Mouse (Mus musculus) liver, adult 2 months (tissue): ENCODE data around the gene Abcf1. TPM values are rescaled to one million over a fixed set of nuclear protein-coding genes. Genes with fewer than 3 reads are reported as not detected.

Experiments
- DNase-seq: peaks from one replicate; pipeline ENCODE4 v3.0.0-alpha.2; 2011; ENCODE audit warnings: low read depth, low spot score; ENCODE audit errors: extremely low read depth
- H3K27ac ChIP-seq: fragments of 200-500 bp; replicated peaks from 2 replicates; pipeline ENCODE4 v1.5.1; 2012; ENCODE audit warnings: low read depth, mild to moderate bottlenecking, control low read depth, inconsistent platforms, low read length; ENCODE audit not compliant: insufficient read depth
- H3K27me3 ChIP-seq: fragments of 200-500 bp; 2 replicates; pipeline ENCODE4 v1.6.1; 2012; ENCODE audit warnings: mild to moderate bottlenecking, moderate library complexity, low read length, inconsistent platforms; ENCODE audit not compliant: control insufficient read depth, insufficient read depth
- H3K36me3 ChIP-seq: fragments of 200-500 bp; 2 replicates; pipeline ENCODE4 v1.6.1; 2012; ENCODE audit warnings: low read length, inconsistent platforms; ENCODE audit not compliant: control insufficient read depth, insufficient read depth
- H3K4me1 ChIP-seq: fragments of 200-500 bp; 2 replicates; pipeline ENCODE4 v1.6.1; 2011; ENCODE audit warnings: low read length; ENCODE audit not compliant: control insufficient read depth, insufficient read depth
- H3K4me3 ChIP-seq: fragments of 200-500 bp; 2 replicates; pipeline ENCODE4 v1.5.1; 2011; ENCODE audit warnings: low read depth, mild to moderate bottlenecking, control low read depth, low read length, moderate library complexity; ENCODE audit not compliant: insufficient read depth
- H3K79me2 ChIP-seq: fragments of 200-500 bp; 2 replicates; pipeline ENCODE4 v1.6.1; 2012; ENCODE audit warnings: inconsistent platforms, mild to moderate bottlenecking, low read length, moderate library complexity; ENCODE audit not compliant: control insufficient read depth, insufficient read depth
- H3K9ac ChIP-seq: fragments of 200-500 bp; 2 replicates; pipeline ENCODE4 v1.6.1; 2012; ENCODE audit warnings: low read depth, mild to moderate bottlenecking, control low read depth, inconsistent platforms, low read length
- CTCF ChIP-seq: fragments of 200-500 bp; IDR thresholded peaks from 2 replicates; pipeline ENCODE4 v1.5.1; 2011; ENCODE audit warnings: low read depth, low read length, control low read depth
- POLR2A ChIP-seq: fragments of 200-500 bp; IDR thresholded peaks from 2 replicates; pipeline ENCODE4 v1.6.1; 2011; ENCODE audit warnings: low read length, control low read depth; ENCODE audit not compliant: insufficient read depth; ENCODE audit errors: extremely low read depth
- WGBS: fragments of 180-500 bp; shearing (Covaris S2); methylation state at CpG from one replicate; pipeline ENCODE4 v1.1.7; 2018; 5-methylcytosine and 5-hydroxymethylcytosine counted together
- polyA plus RNA-seq: library from polyadenylated mRNA; depleted of rRNA; stranded (reverse); fragments of >200 nt; gene quantifications from 2 replicates; pipeline ENCODE4 v1.2.3, GENCODE M21; 2012
- total RNA-seq: library from RNA; depleted of rRNA; stranded (reverse); fragments of >200 nt; gene quantifications from 2 replicates; pipeline ENCODE4 v1.2.3, GENCODE M21; 2014

Gene Abcf1
- total and polyA plus RNA-seq, 2 experiments: 24.1 to 43.2 TPM

DNA sequence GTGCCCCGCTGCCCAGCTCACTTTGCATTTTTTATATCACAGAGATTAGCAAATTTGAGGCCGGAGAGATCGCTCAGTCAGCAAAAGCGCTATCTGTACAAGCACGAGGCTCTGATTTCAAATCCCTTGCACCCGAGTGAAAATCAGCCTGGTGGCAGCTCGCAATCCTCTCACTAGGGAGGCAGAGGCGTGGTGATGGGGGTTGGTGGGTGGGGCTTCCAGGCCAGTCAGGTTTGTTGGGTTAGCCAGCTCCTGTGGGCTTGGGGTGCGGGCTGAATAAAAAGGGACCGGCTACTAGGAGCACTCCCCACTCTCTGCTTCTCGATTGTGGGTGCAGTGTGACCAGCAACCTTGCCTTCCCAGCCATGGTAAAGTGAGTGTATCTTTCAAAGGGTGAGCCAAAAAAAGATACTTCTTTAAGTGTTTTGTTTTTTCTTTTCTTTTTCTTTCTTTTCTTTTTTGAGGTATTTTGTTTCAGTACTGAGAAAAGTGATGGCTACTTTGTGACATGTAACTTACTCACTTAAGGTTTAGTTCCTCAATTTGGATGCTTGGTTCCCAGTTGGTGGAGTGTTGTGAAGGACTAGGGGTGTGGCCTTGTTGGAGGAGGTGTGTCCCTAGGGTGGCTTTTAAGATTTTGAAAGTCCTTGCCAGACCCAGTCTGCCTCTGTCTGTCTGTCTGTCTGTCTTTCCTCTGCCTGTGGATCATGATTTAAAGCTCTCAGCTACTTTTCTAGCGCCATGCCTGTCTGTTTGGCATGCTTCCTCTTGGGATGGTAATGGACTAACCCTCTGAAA is 28.4 kb upstream of the Abcf1 start:
- H3K36me3 ChIP-seq: no peaks in the 10 kb centered on the region
- H3K4me3 ChIP-seq: 0 out of 2 replicates have a peak overlapping the region, but pooled peaks have one; percentile 24
- 0 out of 2 replicates have a peak overlapping the region, but pooled peaks have one; percentile 57 for H3K27ac ChIP-seq
- peak; percentile 64 for DNase-seq
- peaks cover 7% of the 10 kb centered on the region for H3K4me1 ChIP-seq
- H3K9ac ChIP-seq: peak overlapping the region; percentile 36
- peaks cover 27% of the 10 kb centered on the region for H3K79me2 ChIP-seq
- 0 out of 2 replicates have a peak, but pooled peaks have one; percentile 13 for TF ChIP-seq CTCF
- no peak for TF ChIP-seq POLR2A
- H3K27me3 ChIP-seq: no peaks in the 10 kb centered on the region
- 11% methylated on average over 12 of the region's 12 CpGs for WGBS

DNA sequence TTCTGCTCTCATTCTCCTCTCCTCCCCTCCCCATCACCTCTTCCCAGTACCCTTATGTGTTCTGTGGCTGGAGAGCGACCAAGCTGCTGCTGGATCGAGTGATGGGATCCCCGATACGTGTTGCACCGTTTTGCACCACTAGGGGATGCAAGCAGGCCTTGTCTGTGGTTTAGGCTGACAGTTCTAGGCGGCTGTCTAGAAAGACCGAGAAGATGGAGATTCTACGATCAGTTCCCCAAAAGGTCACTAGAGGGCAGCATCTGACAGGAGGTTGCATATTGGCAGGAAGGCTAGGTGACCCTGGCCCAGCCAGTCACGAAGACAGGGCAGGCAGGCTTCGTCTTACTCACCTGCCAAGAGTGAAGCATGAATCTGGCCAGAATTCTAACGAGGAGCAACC is 27.4 kb upstream of the Abcf1 start:
- Histone ChIP-seq H3K27me3 (no peaks in the 10 kb centered on the region), H3K79me2 (peaks cover 20% of the 10 kb centered on the region; the same call in 1 of the 2 replicates), H3K4me3 (no peak overlapping the region), H3K27ac (no peak overlapping the region), H3K9ac (no peak overlapping the region), H3K4me1 (peaks cover 7% of the 10 kb centered on the region), H3K36me3 (no peaks in the 10 kb centered on the region)
- TF ChIP-seq POLR2A (no peak), CTCF (peak; percentile 88)
- peak; percentile 95 for DNase-seq
- WGBS: under 1% methylated on average over 11 of the region's 11 CpGs

DNA sequence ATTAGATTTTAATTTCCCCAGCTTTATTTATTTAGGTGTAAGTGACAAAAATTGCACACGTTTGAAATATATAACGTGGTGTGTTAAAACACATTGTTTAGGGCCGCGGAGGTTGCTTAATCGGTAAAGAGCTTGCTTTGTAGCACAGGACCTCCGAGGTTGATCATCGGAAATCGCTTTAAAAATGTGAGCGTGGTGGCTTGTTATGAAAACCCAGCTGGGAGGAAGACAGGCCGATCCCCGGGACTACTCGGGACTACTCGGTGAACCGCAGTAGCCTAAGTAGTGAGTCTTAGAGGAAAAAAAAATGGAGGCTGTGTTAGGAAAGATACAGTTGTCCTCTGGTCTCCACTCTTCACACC is 25.3 kb upstream of the Abcf1 start:
- peak overlapping the region; percentile 67 for H3K9ac ChIP-seq
- no peaks in the 10 kb centered on the region for H3K36me3 ChIP-seq
- peak overlapping the region; percentile 55 for H3K4me3 ChIP-seq
- H3K27ac ChIP-seq: no peak overlapping the region
- peaks cover 5% of the 10 kb centered on the region; the same call in 1 of the 2 replicates for H3K79me2 ChIP-seq
- DNase-seq: no peak
- WGBS: under 1% methylated on average over 14 of the region's 14 CpGs
- no peaks in the 10 kb centered on the region for H3K27me3 ChIP-seq
- peaks cover 7% of the 10 kb centered on the region for H3K4me1 ChIP-seq
- TF ChIP-seq CTCF (no peak), POLR2A (no peak)

DNA sequence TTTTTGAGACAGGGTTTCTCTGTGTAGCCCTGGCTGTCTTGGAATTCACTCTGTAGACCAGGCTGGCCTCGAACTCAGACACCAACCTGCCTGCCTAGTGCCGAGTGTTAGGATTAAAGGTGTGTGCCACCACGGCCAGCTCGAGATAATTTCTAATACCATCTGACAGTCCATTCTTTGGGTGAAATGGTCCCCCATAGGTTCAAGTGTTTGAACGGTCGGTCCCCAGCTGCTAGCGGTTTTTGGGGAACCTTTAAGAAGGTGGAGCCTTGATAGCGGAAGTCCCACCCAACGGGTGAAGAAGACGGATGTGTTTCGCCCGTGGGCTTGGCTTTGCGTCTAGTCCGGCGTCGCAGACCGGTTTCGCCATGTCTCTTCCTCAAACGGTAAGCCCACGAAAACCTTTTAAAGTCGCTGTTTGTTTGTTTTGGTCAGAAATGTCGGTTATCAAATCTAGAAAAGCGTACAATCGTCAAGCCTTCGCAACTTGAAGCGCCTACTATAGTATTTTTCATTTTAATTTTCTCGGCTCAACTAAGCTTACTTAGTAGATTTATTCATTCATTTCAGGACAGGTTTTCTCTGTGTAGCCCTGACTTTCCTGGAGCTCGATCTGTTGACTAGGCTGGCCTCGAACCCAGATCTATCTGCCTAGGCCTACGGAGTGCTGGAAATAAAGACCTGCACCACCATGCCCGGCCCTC is 24.8 kb upstream of the Abcf1 start:
- under 1% methylated on average over 31 of the region's 31 CpGs for WGBS
- H3K4me3 ChIP-seq: peak overlapping the region; percentile 55
- no peaks in the 10 kb centered on the region for H3K27me3 ChIP-seq
- DNase-seq: peak; percentile 86
- peak overlapping the region; percentile 68 for H3K27ac ChIP-seq
- H3K36me3 ChIP-seq: no peaks in the 10 kb centered on the region
- H3K4me1 ChIP-seq: peaks cover 7% of the 10 kb centered on the region
- TF ChIP-seq POLR2A: peak; percentile 67
- no peak for TF ChIP-seq CTCF
- H3K79me2 ChIP-seq: peaks cover 4% of the 10 kb centered on the region; the same call in 1 of the 2 replicates
- H3K9ac ChIP-seq: peak overlapping the region; percentile 67

DNA sequence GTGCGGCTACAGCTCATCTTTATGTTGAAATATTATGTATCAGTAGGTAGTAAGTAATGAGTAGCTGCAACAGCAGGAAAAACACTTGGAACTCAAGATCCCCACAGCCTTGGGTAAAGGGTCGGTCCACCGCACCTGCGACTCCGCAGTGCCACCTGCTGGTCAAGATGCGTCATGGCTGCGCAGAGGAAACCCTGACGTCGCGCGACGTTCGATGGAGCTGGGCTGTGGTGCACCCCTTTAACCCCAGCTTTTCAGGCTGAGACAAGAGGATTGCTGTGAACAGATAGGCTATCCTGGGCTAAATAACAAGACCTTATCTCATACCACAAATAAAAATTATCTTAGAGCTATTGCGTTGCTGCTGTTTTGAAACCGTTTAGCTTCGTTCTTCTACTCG is 24.1 kb upstream of the Abcf1 start:
- TF ChIP-seq POLR2A: no peak
- TF ChIP-seq CTCF: peak; percentile 100
- peaks cover 6% of the 10 kb centered on the region for H3K4me1 ChIP-seq
- no peaks in the 10 kb centered on the region for H3K36me3 ChIP-seq
- 3% methylated on average over 17 of the region's 17 CpGs for WGBS
- DNase-seq: peak; percentile 54
- no peak overlapping the region for H3K27ac ChIP-seq
- H3K27me3 ChIP-seq: no peaks in the 10 kb centered on the region
- no peak overlapping the region for H3K9ac ChIP-seq
- 0 out of 2 replicates have a peak overlapping the region, but pooled peaks have one; percentile 0 for H3K4me3 ChIP-seq
- peaks cover 4% of the 10 kb centered on the region; the same call in 1 of the 2 replicates for H3K79me2 ChIP-seq

DNA sequence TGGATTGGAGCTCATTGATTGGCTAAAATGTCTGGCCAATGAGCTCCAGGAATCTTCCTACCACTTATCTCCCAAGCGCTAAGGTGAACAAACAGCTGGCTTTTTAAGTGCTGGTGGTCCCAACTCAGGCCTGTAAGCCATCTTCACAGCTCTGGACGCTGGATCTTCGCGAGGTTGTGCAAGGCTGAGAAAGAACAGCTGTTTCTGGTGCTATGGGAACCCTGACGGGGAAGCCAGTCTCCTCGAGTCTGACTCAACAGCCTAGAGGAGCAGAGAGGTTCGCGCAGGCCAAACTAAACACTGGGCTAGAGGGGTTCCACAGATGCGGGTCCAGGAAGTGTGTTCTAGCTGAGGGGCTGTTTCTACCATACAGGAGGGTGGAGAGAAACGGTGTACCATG is 22.2 kb upstream of the Abcf1 start:
- no peak overlapping the region for H3K27ac ChIP-seq
- peaks cover 4% of the 10 kb centered on the region; the same call in 1 of the 2 replicates for H3K79me2 ChIP-seq
- H3K9ac ChIP-seq: no peak overlapping the region
- 42% methylated on average over 10 of the region's 10 CpGs for WGBS
- H3K27me3 ChIP-seq: no peaks in the 10 kb centered on the region
- H3K36me3 ChIP-seq: peaks cover 3% of the 10 kb centered on the region; the same call in 1 of the 2 replicates
- TF ChIP-seq CTCF: no peak
- TF ChIP-seq POLR2A: no peak
- H3K4me1 ChIP-seq: peaks cover 3% of the 10 kb centered on the region
- H3K4me3 ChIP-seq: no peak overlapping the region
- DNase-seq: no peak
